Mouse (Mus musculus) hindbrain, embryonic 11.5 days (tissue): ENCODE measurements around the gene Mvb12a. TPM values are rescaled to one million over a fixed set of nuclear protein-coding genes. Genes with fewer than 3 reads are reported as not detected.

Experiments used
- ATAC-seq: fragments of 200-750 bp; cut with Nextera tagmentation; 2 replicates; pipeline ENCODE4 v1.8.0; 2017; ENCODE audit warnings: mild to moderate bottlenecking, moderate TSS enrichment, moderate library complexity; ENCODE audit not compliant: low FRiP score
- DNase-seq: peaks from one replicate; pipeline ENCODE4 v3.0.0-alpha.2; 2015; ENCODE audit warnings: low spot score
- H3K27ac ChIP-seq: fragments of 300-500 bp; sonication (generic); 2 replicates; pipeline ENCODE4 v1.5.1; 2014; ENCODE audit warnings: mild to moderate bottlenecking, low read depth, low read length
- H3K27me3 ChIP-seq: fragments of 300-500 bp; sonication (generic); 2 replicates; pipeline ENCODE4 v1.6.1; 2014; ENCODE audit warnings: mild to moderate bottlenecking, low read length, moderate library complexity, mixed read lengths; ENCODE audit not compliant: control insufficient read depth, insufficient read depth
- H3K36me3 ChIP-seq: fragments of 300-500 bp; sonication (generic); 2 replicates; pipeline ENCODE4 v1.6.1; 2014; ENCODE audit warnings: mild to moderate bottlenecking, low read length, moderate library complexity, mixed read lengths; ENCODE audit not compliant: control insufficient read depth, insufficient read depth
- H3K4me1 ChIP-seq: fragments of 300-500 bp; sonication (generic); replicated peaks from 2 replicates; pipeline ENCODE4 v1.6.1; 2014; ENCODE audit warnings: low read length, mixed read lengths; ENCODE audit not compliant: control insufficient read depth, insufficient read depth
- H3K4me2 ChIP-seq: fragments of 300-500 bp; sonication (generic); replicated peaks from 2 replicates; pipeline ENCODE4 v1.6.1; 2014; ENCODE audit warnings: mild to moderate bottlenecking, low read depth, low read length
- H3K4me3 ChIP-seq: fragments of 300-500 bp; sonication (generic); 2 replicates; pipeline ENCODE4 v1.5.1; 2014; ENCODE audit warnings: low read depth, low read length
- H3K9ac ChIP-seq: fragments of 300-500 bp; sonication (generic); 2 replicates; pipeline ENCODE4 v1.6.1; 2014; ENCODE audit warnings: low read depth, low read length
- H3K9me3 ChIP-seq: fragments of 300-500 bp; sonication (generic); 2 replicates; pipeline ENCODE4 v1.6.1; 2016; ENCODE audit warnings: low read length; ENCODE audit not compliant: control insufficient read depth
- WGBS: fragments of 180-500 bp; shearing (Covaris S2); extraction: QIAGEN DNeasy Blood & Tissue Kit; methylation state at CpG from one replicate; pipeline ENCODE4 v1.1.7; 2014; 5-methylcytosine and 5-hydroxymethylcytosine counted together
- polyA plus RNA-seq: library from polyadenylated mRNA; unstranded; fragments of >200 nt; fragmentation: Nextera tagmentation; extraction: Ambion mirVana; gene quantifications from 2 replicates; pipeline ENCODE4 v1.2.1, GENCODE M21; 2014

The Mvb12a gene
- polyA plus RNA-seq, 1 experiment from 2014 or later, result 61.1 TPM

GRCm38 (mm10) chr8:71563992-71564391, 21.3 kb downstream of the Mvb12a start:
- no peak overlapping the region for H3K4me3 ChIP-seq
- no peaks in the 10 kb centered on the region for H3K36me3 ChIP-seq
- ATAC-seq, result no peak
- H3K27ac ChIP-seq, result no peak overlapping the region
- H3K9ac ChIP-seq, result no peak overlapping the region
- WGBS, result 87% methylated on average over 4 of the region's 4 CpGs
- H3K27me3 ChIP-seq, result peaks cover 50% of the 10 kb centered on the region
- DNase-seq, result no peak
- H3K4me1 ChIP-seq, result 0 out of 2 replicates have a peak, but pooled peaks cover 5% of the 10 kb centered on the region
- H3K4me2 ChIP-seq, result no peak overlapping the region
- H3K9me3 ChIP-seq, result no peaks in the 10 kb centered on the region

DNA sequence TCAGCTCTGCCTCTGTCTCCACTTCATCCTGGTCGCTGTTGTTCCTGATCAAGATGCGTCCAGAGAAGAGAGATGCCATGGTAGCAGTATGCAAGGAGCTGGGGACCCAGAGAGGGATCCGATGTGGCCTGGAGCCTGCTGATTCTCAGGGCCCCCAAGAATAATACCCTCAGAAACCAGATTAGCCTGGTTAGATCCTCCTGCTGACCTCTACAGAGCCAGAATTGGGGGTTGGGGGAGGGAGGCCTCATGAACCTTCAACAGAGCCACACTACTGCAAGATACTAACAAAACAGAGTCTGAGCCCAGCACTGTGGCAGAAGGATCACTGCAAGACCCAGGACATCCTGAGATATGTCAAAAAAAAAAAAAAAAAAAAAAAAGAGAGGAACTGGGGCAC, 23.8 kb downstream of the Mvb12a start, which contains the start of gene Nxnl1:
Nxnl1 (minus strand) TSS at position 101 of the 400 bp plus-strand sequence.
- H3K27ac ChIP-seq, result no peak within 1 kb of the TSS
- no peaks in the 10 kb centered on the region for H3K36me3 ChIP-seq
- DNase-seq (no peak), ATAC-seq (no peak)
- H3K4me3 ChIP-seq, result no peak within 1 kb of the TSS
- no peak within 1 kb of the TSS for H3K9ac ChIP-seq
- H3K4me2 ChIP-seq, result no peak within 1 kb of the TSS
- H3K27me3 ChIP-seq, result peaks cover 33% of the 10 kb centered on the region
- H3K4me1 ChIP-seq, result peaks cover 13% of the 10 kb centered on the region; the same call in 1 of the 2 replicates
- no peaks in the 10 kb centered on the region for H3K9me3 ChIP-seq
- WGBS, result 65% methylated on average over 3 of the region's 3 CpGs

- WGBS, result 83% methylated on average over 7 of the region's 7 CpGs
- Histone ChIP-seq H3K4me3 (no peak overlapping the region), H3K27me3 (peaks cover 22% of the 10 kb centered on the region), H3K4me1 (peaks cover 11% of the 10 kb centered on the region; the same call in 1 of the 2 replicates), H3K27ac (no peak overlapping the region), H3K36me3 (no peaks in the 10 kb centered on the region), H3K9me3 (no peaks in the 10 kb centered on the region), H3K4me2 (no peak overlapping the region), H3K9ac (no peak overlapping the region)
- no peak for ATAC-seq
- DNase-seq, result no peak
Measured at GRCm38 (mm10) chr8:71567587-71567986, 24.9 kb downstream of the Mvb12a start.

- Histone ChIP-seq H3K4me2 (peak within 1 kb of the TSS; percentile 93), H3K9ac (peak within 1 kb of the TSS; percentile 47; the same call in 1 of the 2 replicates), H3K9me3 (no peaks in the 10 kb centered on the region), H3K27ac (no peak within 1 kb of the TSS), H3K36me3 (no peaks in the 10 kb centered on the region), H3K4me1 (peaks cover 11% of the 10 kb centered on the region; the same call in 1 of the 2 replicates), H3K4me3 (peak within 1 kb of the TSS; percentile 69), H3K27me3 (peaks cover 14% of the 10 kb centered on the region)
- 12% methylated on average over 13 of the region's 13 CpGs for WGBS
- DNase-seq (no peak), ATAC-seq (no peak)
Measured at GRCm38 (mm10) chr8:71568387-71568937, 25.7 kb downstream of the Mvb12a start, which contains the start of gene Slc27a1. TSS of gene Slc27a1 (plus strand) at chr8:71568882.

DNA sequence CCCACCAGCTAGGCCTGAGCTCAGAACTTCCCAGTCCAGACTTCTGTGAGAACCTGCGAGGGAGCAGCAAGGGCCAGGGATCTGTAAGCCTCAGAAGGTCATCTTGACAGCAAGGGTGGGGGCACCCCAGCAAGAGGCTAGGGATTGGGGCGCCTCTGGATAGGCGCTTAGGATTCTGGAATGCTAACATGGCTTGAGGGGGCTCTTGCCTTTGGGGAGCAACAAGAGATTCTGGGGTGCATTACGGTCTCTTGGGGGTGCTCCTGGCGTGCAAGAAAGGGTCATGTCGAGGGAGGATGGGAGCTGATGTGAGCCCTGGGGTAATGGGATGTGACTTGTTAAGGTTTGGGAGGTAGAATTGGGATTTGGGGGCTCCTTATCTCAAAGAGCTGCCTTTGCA, 26.2 kb downstream of the Mvb12a start:
- H3K27ac ChIP-seq, result no peak overlapping the region
- peaks cover 12% of the 10 kb centered on the region for H3K27me3 ChIP-seq
- H3K4me3 ChIP-seq, result peak overlapping the region; percentile 69
- no peaks in the 10 kb centered on the region for H3K9me3 ChIP-seq
- peak overlapping the region; percentile 93 for H3K4me2 ChIP-seq
- 17% methylated on average over 6 of the region's 6 CpGs for WGBS
- ATAC-seq (no peak), DNase-seq (no peak)
- peak overlapping the region; percentile 47; the same call in 1 of the 2 replicates for H3K9ac ChIP-seq
- peaks cover 11% of the 10 kb centered on the region; the same call in 1 of the 2 replicates for H3K4me1 ChIP-seq
- no peaks in the 10 kb centered on the region for H3K36me3 ChIP-seq

DNA sequence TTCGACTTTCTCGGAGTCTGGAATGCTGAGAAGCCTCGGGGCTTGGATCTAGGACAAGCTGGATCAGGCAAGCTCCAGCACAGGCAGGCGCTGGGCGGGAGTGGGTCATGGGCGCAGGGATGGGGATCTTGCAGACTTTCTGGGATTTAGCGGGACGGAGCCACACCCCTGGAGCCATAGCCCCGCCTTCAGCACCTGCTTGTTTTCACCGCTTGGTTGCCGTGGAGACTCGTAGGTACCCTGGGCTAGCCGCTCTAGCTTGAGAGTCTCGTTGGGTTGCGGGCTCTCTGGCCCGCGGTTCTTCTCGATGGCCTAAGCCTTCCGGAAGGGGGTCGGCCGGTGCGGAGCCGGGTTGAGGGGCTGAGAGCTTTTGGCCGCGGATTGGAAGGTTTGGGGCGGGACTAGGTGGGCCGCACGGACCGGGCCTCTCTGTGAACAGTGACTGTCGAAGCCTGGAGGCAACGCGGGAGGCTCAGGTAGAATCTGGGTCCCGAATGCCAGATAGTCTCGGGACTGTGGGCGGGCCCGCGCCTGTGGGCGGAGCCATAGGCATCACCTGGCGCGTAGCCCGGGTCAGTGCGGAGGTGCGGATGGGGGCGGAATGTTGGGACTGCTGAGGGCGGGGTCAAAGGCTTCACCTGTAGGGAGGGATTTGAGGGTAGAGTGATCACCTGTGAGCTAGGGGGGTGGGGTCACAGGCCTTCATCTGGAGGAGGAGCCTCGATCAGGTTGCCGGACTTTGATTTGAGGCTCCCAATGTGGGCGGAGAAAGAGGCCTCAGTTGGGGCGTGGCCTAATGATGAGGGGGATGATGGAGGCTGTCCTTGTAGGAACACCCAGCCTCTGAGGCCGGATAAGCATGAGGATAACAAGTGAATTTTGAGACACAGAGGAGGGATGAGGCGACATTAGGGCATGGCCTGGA, 26.9 kb downstream of the Mvb12a start:
- H3K27ac ChIP-seq, result peak overlapping the region; percentile 36; the same call in 1 of the 2 replicates
- peak overlapping the region; percentile 93 for H3K4me2 ChIP-seq
- DNase-seq, result peak; percentile 89
- H3K4me3 ChIP-seq, result peak overlapping the region; percentile 69
- H3K36me3 ChIP-seq, result no peaks in the 10 kb centered on the region
- H3K4me1 ChIP-seq, result peaks cover 11% of the 10 kb centered on the region; the same call in 1 of the 2 replicates
- peak overlapping the region; percentile 47; the same call in 1 of the 2 replicates for H3K9ac ChIP-seq
- peak; percentile 85 for ATAC-seq
- H3K9me3 ChIP-seq, result no peaks in the 10 kb centered on the region
- H3K27me3 ChIP-seq, result peaks cover 12% of the 10 kb centered on the region
- WGBS, result under 1% methylated on average over 51 of the region's 51 CpGs

DNA sequence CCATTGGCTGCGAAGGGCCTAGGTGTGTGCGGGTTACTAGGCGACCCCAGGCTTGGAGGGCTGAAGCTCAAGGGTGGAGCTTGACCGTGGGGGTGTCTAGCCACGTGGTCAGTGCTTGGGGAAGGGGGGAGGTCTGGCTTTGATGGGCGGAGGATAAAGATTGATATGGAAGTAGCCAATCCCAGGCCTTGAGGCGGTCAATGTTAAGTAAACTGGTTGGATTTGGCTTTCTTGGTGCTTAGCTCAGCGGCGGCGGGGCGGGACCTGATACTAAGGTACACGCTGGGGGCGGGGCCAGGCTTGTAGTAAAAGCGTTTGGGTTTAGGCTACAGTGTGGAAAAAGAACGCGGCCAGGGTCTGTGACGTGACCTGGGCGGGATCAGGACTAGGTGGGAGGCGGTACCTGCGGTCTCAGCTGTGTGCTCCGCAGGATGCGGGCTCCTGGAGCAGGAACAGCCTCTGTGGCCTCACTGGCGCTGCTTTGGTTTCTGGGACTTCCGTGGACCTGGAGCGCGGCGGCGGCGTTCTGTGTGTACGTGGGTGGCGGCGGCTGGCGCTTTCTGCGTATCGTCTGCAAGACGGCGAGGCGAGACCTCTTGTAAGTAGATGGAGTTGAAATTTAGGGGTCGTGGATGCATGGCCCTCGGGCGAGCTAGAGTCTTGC, 27.7 kb downstream of the Mvb12a start:
- peak overlapping the region; percentile 61 for H3K9ac ChIP-seq
- H3K9me3 ChIP-seq, result no peaks in the 10 kb centered on the region
- under 1% methylated on average over 41 of the region's 41 CpGs for WGBS
- H3K4me2 ChIP-seq, result peak overlapping the region; percentile 93
- DNase-seq (peak; percentile 88), ATAC-seq (peak; percentile 88)
- H3K27me3 ChIP-seq, result peaks cover 12% of the 10 kb centered on the region
- H3K36me3 ChIP-seq, result no peaks in the 10 kb centered on the region
- peak overlapping the region; percentile 36; the same call in 1 of the 2 replicates for H3K27ac ChIP-seq
- H3K4me1 ChIP-seq, result peaks cover 11% of the 10 kb centered on the region; the same call in 1 of the 2 replicates
- peak overlapping the region; percentile 69 for H3K4me3 ChIP-seq

DNA sequence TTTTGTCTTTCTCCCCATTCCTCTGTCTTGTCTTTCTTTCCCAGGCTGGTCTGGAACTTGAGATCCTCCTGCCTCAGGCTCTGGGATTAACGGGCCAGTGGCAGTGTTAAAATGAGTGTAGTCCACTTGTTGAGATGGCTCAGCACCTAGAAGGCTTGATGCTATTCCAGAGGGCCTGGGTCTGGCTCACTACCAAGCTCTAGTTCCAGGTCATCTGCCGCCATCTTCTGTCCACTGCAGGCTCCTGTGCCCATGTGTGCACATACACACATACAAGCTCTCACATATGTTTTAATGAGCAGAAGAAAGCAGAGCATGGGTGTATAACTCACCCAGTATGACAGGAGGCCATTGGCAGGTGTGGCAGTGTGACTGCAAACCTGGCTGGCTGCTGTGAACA, 29.4 kb downstream of the Mvb12a start:
- no peaks in the 10 kb centered on the region for H3K9me3 ChIP-seq

More for the DNA sequence above, 29.4 kb downstream of the Mvb12a start:
- DNase-seq (no peak), ATAC-seq (no peak)
- H3K36me3 ChIP-seq, result no peaks in the 10 kb centered on the region
- no peak overlapping the region for H3K4me3 ChIP-seq
- H3K4me1 ChIP-seq, result peaks cover 11% of the 10 kb centered on the region; the same call in 1 of the 2 replicates
- no peak overlapping the region for H3K27ac ChIP-seq
- no peak overlapping the region for H3K9ac ChIP-seq
- H3K27me3 ChIP-seq, result peaks cover 9% of the 10 kb centered on the region
- no peak overlapping the region for H3K4me2 ChIP-seq
- WGBS, result 93% methylated on average over 2 of the region's 2 CpGs
